Comparison of ENCODE assay signal across 8 mouse cellular contexts in the genomic region with DNA sequence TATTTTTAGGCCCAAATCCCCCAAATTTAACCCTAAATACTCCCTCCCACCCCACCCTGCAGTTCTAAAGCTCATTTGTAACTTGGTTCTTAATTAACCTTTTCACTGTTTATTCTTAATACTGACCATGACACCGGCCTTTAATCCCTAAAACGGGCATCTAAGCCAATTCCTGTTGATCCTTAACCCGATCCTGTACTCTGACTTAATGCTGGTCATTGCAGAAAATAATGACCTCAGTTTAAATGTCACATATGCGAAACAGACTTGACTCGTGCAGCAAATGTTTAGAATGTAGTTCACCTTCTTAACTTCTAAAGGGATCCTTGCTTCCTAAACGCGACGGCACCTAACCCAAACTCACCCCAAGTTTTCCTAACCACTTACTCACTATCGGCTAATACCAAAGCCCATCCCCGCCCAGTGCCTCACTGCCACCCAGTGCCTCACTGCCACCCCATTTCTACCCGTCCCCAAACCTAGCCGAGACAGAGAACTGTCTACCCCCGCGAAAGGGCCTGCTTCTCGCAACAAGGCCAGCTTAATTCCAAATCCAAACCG. TPM values are rescaled to one million over a fixed set of nuclear protein-coding genes. Genes with fewer than 3 reads are reported as not detected.
DNase-seq lines count a peak whose midpoint lies in the region; ATAC-seq and TF ChIP-seq lines count a peak whose summit lies in the region.

No protein-coding gene starts in this region.

- peak overlapping the region; percentile 86 for H3K4me3 ChIP-seq in cerebellum, adult 2 months (replicated peaks; ENCODE audit: insufficient read depth, low read depth, low read length)
- H3K4me3 ChIP-seq in limb, embryonic 12.5 days (replicated peaks) = peak overlapping the region; percentile 92
- H3K4me3 ChIP-seq in neural tube, embryonic 15.5 days (replicated peaks) = peak overlapping the region; percentile 89

- peak overlapping the region; percentile 86 for H3K4me2 ChIP-seq in limb, embryonic 12.5 days
- peak overlapping the region; percentile 90 for H3K4me2 ChIP-seq in neural tube, embryonic 15.5 days

- H3K9me3 ChIP-seq in limb, embryonic 12.5 days = no peaks in the 10 kb centered on the region
- H3K9me3 ChIP-seq in neural tube, embryonic 15.5 days (replicated peaks) = no peaks in the 10 kb centered on the region

- TF ChIP-seq POLR2A in cerebellum, adult 2 months (IDR thresholded peaks at IDR 0.05; ENCODE audit: borderline replicate concordance, insufficient read depth, low read length) = no peak

- peak overlapping the region; percentile 77 for H3K27ac ChIP-seq in cerebellum, adult 2 months (ENCODE audit: insufficient read depth, low read length)
- H3K27ac ChIP-seq in limb, embryonic 12.5 days = peak overlapping the region; percentile 98
- H3K27ac ChIP-seq in neural tube, embryonic 15.5 days (replicated peaks) = peak overlapping the region; percentile 99

- WGBS in cerebellum, adult 2 months = 2% methylated on average over 16 of the region's 16 CpGs
- 2% methylated on average over 16 of the region's 16 CpGs for WGBS in limb, embryonic 12.5 days
- 3% methylated on average over 16 of the region's 16 CpGs for whole genome bisulfite sequencing in neural tube, embryonic 15.5 days

- ATAC-seq in limb, embryonic 12.5 days (ENCODE audit: insufficient number of reproducible peaks, insufficient read depth, low FRiP score, low TSS enrichment, low read depth) = 0 out of 2 replicates have a peak, but pooled peaks have one; percentile 4
- ATAC-seq in neural tube, embryonic 15.5 days (ENCODE audit: low FRiP score) = peak; percentile 48; the same call in 1 of the 2 replicates

- no peak for TF ChIP-seq CTCF in cerebellum, adult 2 months (IDR thresholded peaks at IDR 0.05; ENCODE audit: borderline replicate concordance, insufficient read depth, low read depth, low read length)

- H3K36me3 ChIP-seq in limb, embryonic 12.5 days = peaks cover 32% of the 10 kb centered on the region
- peaks cover 28% of the 10 kb centered on the region for H3K36me3 ChIP-seq in neural tube, embryonic 15.5 days

- peak overlapping the region; percentile 92 for H3K9ac ChIP-seq in limb, embryonic 12.5 days (replicated peaks)
- peak overlapping the region; percentile 93 for H3K9ac ChIP-seq in neural tube, embryonic 15.5 days (replicated peaks)

- peaks cover 19% of the 10 kb centered on the region for H3K4me1 ChIP-seq in cerebellum, adult 2 months (ENCODE audit: control insufficient read depth, insufficient read depth, low read length)
- H3K4me1 ChIP-seq in limb, embryonic 12.5 days (replicated peaks) = peaks cover 52% of the 10 kb centered on the region
- peaks cover 52% of the 10 kb centered on the region for H3K4me1 ChIP-seq in neural tube, embryonic 15.5 days

- no peak for DNase-seq in cerebellum, adult 2 months
- DNase-seq in cerebellum, postnatal 36 days = no peak
- peak; percentile 29 for DNase-seq in ovary, postnatal 14 days (ENCODE audit: low spot score)
- DNase-seq in ovary, postnatal 10 days (ENCODE audit: low spot score) = no peak
- no peak for DNase-seq in right cerebral cortex, postnatal 14 days
- DNase-seq in right cerebral cortex, adult 2 months (ENCODE audit: low spot score in 2 of 2) = no peak

- H3K27me3 ChIP-seq in cerebellum, adult 2 months (ENCODE audit: control insufficient read depth, insufficient read depth, low read length) = no peaks in the 10 kb centered on the region
- no peaks in the 10 kb centered on the region for H3K27me3 ChIP-seq in limb, embryonic 12.5 days
- no peaks in the 10 kb centered on the region for H3K27me3 ChIP-seq in neural tube, embryonic 15.5 days (replicated peaks)

RNA-seq across cellular contexts. Expression of gene Creb3, which starts 0.6 kb away (rescaled TPM):
- polyA plus RNA-seq in cerebellum, adult 2 months (2012; rRNA removed) = 70.4 and 71.2 TPM in 2 replicates
- polyA plus RNA-seq in limb, embryonic 12.5 days (2016; fragmentation: Nextera tagmentation; extraction: Ambion mirVana) = 42.0 and 44.5 TPM in 2 replicates
- polyA plus RNA-seq in neural tube, embryonic 15.5 days (2015; fragmentation: Nextera tagmentation; extraction: Ambion mirVana) = 80.8 and 82.0 TPM in 2 replicates

RNA-seq across cellular contexts. Expression of gene Tln1, which starts 1.0 kb away (rescaled TPM):
- 48.8 and 53.9 TPM in 2 replicates for polyA plus RNA-seq in cerebellum, adult 2 months (2012; rRNA removed)
- 62.2 and 67.4 TPM in 2 replicates for polyA plus RNA-seq in limb, embryonic 12.5 days (2016; fragmentation: Nextera tagmentation; extraction: Ambion mirVana)
- 63.5 and 70.8 TPM in 2 replicates for polyA plus RNA-seq in neural tube, embryonic 15.5 days (2015; fragmentation: Nextera tagmentation; extraction: Ambion mirVana)

RNA-seq across cellular contexts. Expression of gene Rgp1, which starts 17.0 kb away (rescaled TPM):
- 30.3 and 39.2 TPM in 2 replicates for polyA plus RNA-seq in cerebellum, adult 2 months (2012; rRNA removed)
- polyA plus RNA-seq in limb, embryonic 12.5 days (2016; fragmentation: Nextera tagmentation; extraction: Ambion mirVana) = 36.6 and 42.5 TPM in 2 replicates
- 22.0 and 23.9 TPM in 2 replicates for polyA plus RNA-seq in neural tube, embryonic 15.5 days (2015; fragmentation: Nextera tagmentation; extraction: Ambion mirVana)

RNA-seq across cellular contexts. Expression of gene Gba2, which starts 17.2 kb away (rescaled TPM):
- 79.8 and 80.0 TPM in 2 replicates for polyA plus RNA-seq in cerebellum, adult 2 months (2012; rRNA removed)
- 32.0 and 34.7 TPM in 2 replicates for polyA plus RNA-seq in limb, embryonic 12.5 days (2016; fragmentation: Nextera tagmentation; extraction: Ambion mirVana)
- polyA plus RNA-seq in neural tube, embryonic 15.5 days (2015; fragmentation: Nextera tagmentation; extraction: Ambion mirVana) = 48.1 and 54.5 TPM in 2 replicates

RNA-seq across cellular contexts. Expression of gene Msmp, which starts 22.8 kb away (rescaled TPM):
- polyA plus RNA-seq in cerebellum, adult 2 months (2012; rRNA removed) = not detected in 2 replicates
- polyA plus RNA-seq in limb, embryonic 12.5 days (2016; fragmentation: Nextera tagmentation; extraction: Ambion mirVana) = 2.1 TPM in 1 of 2 replicates, not detected in the other
- polyA plus RNA-seq in neural tube, embryonic 15.5 days (2015; fragmentation: Nextera tagmentation; extraction: Ambion mirVana) = 1.2 and 1.5 TPM in 2 replicates
